Mouse (Mus musculus): ENCODE measurements around the gene Krt83. TPM values are rescaled to one million over a fixed set of nuclear protein-coding genes. Genes with fewer than 3 reads are reported as not detected.
A peak's percentile ranks its signal among the peaks of the same experiment; 100 is the strongest.
"Not testable (repeated sequence)": the region's sequence is repeated elsewhere in the genome, so short reads cannot be mapped to it uniquely, and the experiment has no call there.

The Krt83 gene
- polyA plus RNA-seq (2016; fragmentation: Nextera tagmentation; extraction: Ambion mirVana) = 0.07 TPM in 1 of 2 replicates, not detected in the other

GRCm38 (mm10) chr15:101491431-101491830, at the start of gene Krt83:
Gene Krt83 (minus strand): TSS chr15:101491512.
- 61% methylated on average over 6 of the region's 6 CpGs for WGBS
- peaks cover 13% of the 10 kb centered on the region for H3K4me1 ChIP-seq
- H3K9me3 ChIP-seq (replicated peaks) = no peaks in the 10 kb centered on the region
- no peaks in the 10 kb centered on the region for H3K36me3 ChIP-seq
- H3K27ac ChIP-seq (replicated peaks) = 0 out of 2 replicates have a peak within 1 kb of the TSS, but pooled peaks have one; percentile 23
- no peaks in the 10 kb centered on the region for H3K27me3 ChIP-seq (ENCODE audit: low read depth, poor library complexity, severe bottlenecking)
- no peak for DNase-seq (ENCODE audit: low spot score)
- H3K4me3 ChIP-seq = no peak within 1 kb of the TSS

- H3K4me3 ChIP-seq = no peak overlapping the region
- no peak overlapping the region for H3K27ac ChIP-seq (replicated peaks)
- DNase-seq (ENCODE audit: low spot score) = no peak
- peaks cover 7% of the 10 kb centered on the region for H3K4me1 ChIP-seq
- H3K9me3 ChIP-seq (replicated peaks) = no peaks in the 10 kb centered on the region
- 80% methylated on average over 4 of the region's 4 CpGs for WGBS
- H3K36me3 ChIP-seq = no peaks in the 10 kb centered on the region
- no peaks in the 10 kb centered on the region for H3K27me3 ChIP-seq (ENCODE audit: low read depth, poor library complexity, severe bottlenecking)
Observed at GRCm38 (mm10) chr15:101538580-101538900, 47.2 kb upstream of the Krt83 start.

GRCm38 (mm10) chr15:101537864-101538579, 46.7 kb upstream of the Krt83 start:
- no peak overlapping the region for H3K4me3 ChIP-seq
- H3K9me3 ChIP-seq (replicated peaks) = no peaks in the 10 kb centered on the region
- H3K27me3 ChIP-seq (ENCODE audit: low read depth, poor library complexity, severe bottlenecking) = no peaks in the 10 kb centered on the region
- peaks cover 7% of the 10 kb centered on the region for H3K4me1 ChIP-seq
- WGBS = 53% methylated on average over 7 of the region's 7 CpGs
- no peaks in the 10 kb centered on the region for H3K36me3 ChIP-seq
- H3K27ac ChIP-seq (replicated peaks) = no peak overlapping the region
- DNase-seq (ENCODE audit: low spot score) = no peak

GRCm38 (mm10) chr15:101536054-101536850, 44.9 kb upstream of the Krt83 start:
- Histone ChIP-seq H3K36me3 (no peaks in the 10 kb centered on the region), H3K27ac (replicated peaks) (peak overlapping the region; percentile 33; the same call in 1 of the 2 replicates), H3K4me3 (no peak overlapping the region), H3K27me3 (ENCODE audit: low read depth, poor library complexity, severe bottlenecking) (no peaks in the 10 kb centered on the region), H3K9me3 (replicated peaks) (no peaks in the 10 kb centered on the region), H3K4me1 (peaks cover 7% of the 10 kb centered on the region)
- DNase-seq (ENCODE audit: low spot score) = no peak
- 73% methylated on average over 9 of the region's 9 CpGs for WGBS

GRCm38 (mm10) chr15:101532720-101533119, 41.4 kb upstream of the Krt83 start, which contains the start of gene Krt84:
Gene Krt84 (minus strand): TSS chr15:101532820.
- H3K27ac ChIP-seq (replicated peaks) = no peak within 1 kb of the TSS
- no peak for DNase-seq (ENCODE audit: low spot score)
- H3K36me3 ChIP-seq = no peaks in the 10 kb centered on the region
- H3K9me3 ChIP-seq (replicated peaks) = no peaks in the 10 kb centered on the region
- H3K4me1 ChIP-seq = peaks cover 7% of the 10 kb centered on the region
- H3K27me3 ChIP-seq (ENCODE audit: low read depth, poor library complexity, severe bottlenecking) = no peaks in the 10 kb centered on the region
- WGBS = 89% methylated on average over 7 of the region's 7 CpGs
- H3K4me3 ChIP-seq = no peak within 1 kb of the TSS

- 82% methylated on average over 4 of the region's 4 CpGs for WGBS
- no peaks in the 10 kb centered on the region for H3K27me3 ChIP-seq (ENCODE audit: low read depth, poor library complexity, severe bottlenecking)
- no peak for DNase-seq (ENCODE audit: low spot score)
- H3K4me1 ChIP-seq = no peaks in the 10 kb centered on the region
- no peaks in the 10 kb centered on the region for H3K9me3 ChIP-seq (replicated peaks)
- H3K4me3 ChIP-seq = no peak overlapping the region
- no peaks in the 10 kb centered on the region for H3K36me3 ChIP-seq
- H3K27ac ChIP-seq (replicated peaks) = no peak overlapping the region
Observed at GRCm38 (mm10) chr15:101522556-101523232, 31.4 kb upstream of the Krt83 start.

- Histone ChIP-seq H3K27ac (replicated peaks) (no peak overlapping the region), H3K4me1 (no peaks in the 10 kb centered on the region), H3K4me3 (no peak overlapping the region), H3K9me3 (replicated peaks) (no peaks in the 10 kb centered on the region), H3K27me3 (ENCODE audit: low read depth, poor library complexity, severe bottlenecking) (no peaks in the 10 kb centered on the region), H3K36me3 (no peaks in the 10 kb centered on the region)
- 13% methylated on average over 2 of the region's 2 CpGs for WGBS
- DNase-seq (ENCODE audit: low spot score) = peak; percentile 70
Observed at GRCm38 (mm10) chr15:101519792-101520191, 28.5 kb upstream of the Krt83 start.

- not testable (repeated sequence) for H3K4me1 ChIP-seq; H3K27ac ChIP-seq (replicated peaks)
- 74% methylated on average over 2 of the region's 2 CpGs for WGBS
Observed at GRCm38 (mm10) chr15:101517161-101517560, 25.8 kb upstream of the Krt83 start, which contains the start of gene Gm49425. Gene Gm49425 (minus strand): TSS chr15:101517261.

GRCm38 (mm10) chr15:101508247-101508646, 16.9 kb upstream of the Krt83 start:
- no peaks in the 10 kb centered on the region for H3K27me3 ChIP-seq (ENCODE audit: low read depth, poor library complexity, severe bottlenecking)
- no peaks in the 10 kb centered on the region for H3K36me3 ChIP-seq
- WGBS = 87% methylated on average over 9 of the region's 9 CpGs
- peaks cover 8% of the 10 kb centered on the region for H3K4me1 ChIP-seq
- DNase-seq (ENCODE audit: low spot score) = no peak
- H3K9me3 ChIP-seq (replicated peaks) = no peaks in the 10 kb centered on the region
- H3K4me3 ChIP-seq = no peak overlapping the region
- H3K27ac ChIP-seq (replicated peaks) = no peak overlapping the region

More at GRCm38 (mm10) chr15:101517161-101517560, 25.8 kb upstream of the Krt83 start, which contains the start of gene Gm49425:
- not testable (repeated sequence) for H3K36me3 ChIP-seq; H3K27me3 ChIP-seq (ENCODE audit: low read depth, poor library complexity, severe bottlenecking); H3K4me3 ChIP-seq; H3K9me3 ChIP-seq (replicated peaks); DNase-seq (ENCODE audit: low spot score)

GRCm38 (mm10) chr15:101506896-101507758, 15.8 kb upstream of the Krt83 start:
- 60% methylated on average over 14 of the region's 14 CpGs for WGBS
- Histone ChIP-seq H3K36me3 (no peaks in the 10 kb centered on the region), H3K27ac (replicated peaks) (peak overlapping the region; percentile 25; the same call in 1 of the 2 replicates), H3K9me3 (replicated peaks) (no peaks in the 10 kb centered on the region), H3K27me3 (ENCODE audit: low read depth, poor library complexity, severe bottlenecking) (no peaks in the 10 kb centered on the region), H3K4me1 (peaks cover 8% of the 10 kb centered on the region), H3K4me3 (no peak overlapping the region)
- DNase-seq (ENCODE audit: low spot score) = no peak

- DNase-seq (ENCODE audit: low spot score) = no peak
Observed at GRCm38 (mm10) chr15:101497181-101497580, 5.9 kb upstream of the Krt83 start.

GRCm38 (mm10) chr15:101495266-101495665, 4.0 kb upstream of the Krt83 start:
- H3K9me3 ChIP-seq (replicated peaks) = no peaks in the 10 kb centered on the region
- no peaks in the 10 kb centered on the region for H3K27me3 ChIP-seq (ENCODE audit: low read depth, poor library complexity, severe bottlenecking)
- peaks cover 14% of the 10 kb centered on the region for H3K4me1 ChIP-seq
- H3K36me3 ChIP-seq = no peaks in the 10 kb centered on the region
- H3K27ac ChIP-seq (replicated peaks) = no peak overlapping the region
- no peak for DNase-seq (ENCODE audit: low spot score)
- H3K4me3 ChIP-seq = no peak overlapping the region
- 95% methylated on average over 8 of the region's 8 CpGs for WGBS

More at GRCm38 (mm10) chr15:101497181-101497580, 5.9 kb upstream of the Krt83 start:
- Histone ChIP-seq H3K4me3 (no peak overlapping the region), H3K36me3 (no peaks in the 10 kb centered on the region), H3K27ac (replicated peaks) (no peak overlapping the region), H3K9me3 (replicated peaks) (no peaks in the 10 kb centered on the region), H3K4me1 (0 out of 2 replicates have a peak, but pooled peaks cover 3% of the 10 kb centered on the region), H3K27me3 (ENCODE audit: low read depth, poor library complexity, severe bottlenecking) (no peaks in the 10 kb centered on the region)
- WGBS = 81% methylated on average over 2 of the region's 2 CpGs

All from midbrain, embryonic 10.5 days (tissue).